Mouse (Mus musculus) stomach, postnatal 0 days (tissue): ENCODE measurements around the gene Ptprt. TPM values are rescaled to one million over a fixed set of nuclear protein-coding genes. Genes with fewer than 3 reads are reported as not detected.

Experiments used
- ATAC-seq: fragments of 200-750 bp; cut with Nextera tagmentation; 2 replicates; pipeline ENCODE4 v1.8.0; 2017; ENCODE audit not compliant: low FRiP score, low TSS enrichment
- DNase-seq: peaks from one replicate; pipeline ENCODE4 v3.0.0-alpha.2; 2016; ENCODE audit warnings: low spot score
- H3K27ac ChIP-seq: fragments of 300-500 bp; sonication (generic); replicated peaks from 2 replicates; pipeline ENCODE4 v1.5.1; 2014; ENCODE audit warnings: mild to moderate bottlenecking, control low read depth
- H3K27me3 ChIP-seq: fragments of 300-500 bp; sonication (generic); 2 replicates; pipeline ENCODE4 v1.6.1; 2014; ENCODE audit warnings: low read length; ENCODE audit not compliant: control insufficient read depth, insufficient read depth
- H3K36me3 ChIP-seq: fragments of 300-500 bp; sonication (generic); 2 replicates; pipeline ENCODE4 v1.6.1; 2014; ENCODE audit warnings: low read length, mixed read lengths; ENCODE audit not compliant: control insufficient read depth, insufficient read depth
- H3K4me1 ChIP-seq: fragments of 300-500 bp; sonication (generic); replicated peaks from 2 replicates; pipeline ENCODE4 v1.6.1; 2014; ENCODE audit warnings: antibody characterized with exemption; ENCODE audit not compliant: control insufficient read depth, insufficient read depth
- H3K4me2 ChIP-seq: fragments of 300-500 bp; sonication (generic); replicated peaks from 2 replicates; pipeline ENCODE4 v1.6.1; 2014; ENCODE audit warnings: low read depth, mild to moderate bottlenecking, control low read depth, moderate library complexity
- H3K4me3 ChIP-seq: fragments of 300-500 bp; sonication (generic); 2 replicates; pipeline ENCODE4 v1.5.1; 2014; ENCODE audit warnings: low read depth, low read length, control low read depth
- H3K9ac ChIP-seq: fragments of 300-500 bp; sonication (generic); 2 replicates; pipeline ENCODE4 v1.6.1; 2014; ENCODE audit warnings: mild to moderate bottlenecking, low read length, control low read depth, mixed read lengths
- H3K9me3 ChIP-seq: fragments of 300-500 bp; sonication (generic); 2 replicates; pipeline ENCODE4 v1.6.1; 2016; ENCODE audit warnings: low read length; ENCODE audit not compliant: control insufficient read depth
- CTCF ChIP-seq: IDR thresholded peaks from 2 replicates; pipeline ENCODE4 v1.5.1; 2016; ENCODE audit warnings: antibody characterized with exemption, low read depth, mild to moderate bottlenecking, moderate library complexity
- EP300 ChIP-seq: optimal IDR thresholded peaks from 2 replicates; pipeline ENCODE3; 2016; ENCODE audit warnings: antibody characterized with exemption
- WGBS: fragments of 180-500 bp; shearing (Covaris S2); extraction: QIAGEN DNeasy Blood & Tissue Kit; methylation state at CpG from one replicate; pipeline ENCODE4 v1.1.7; 2014; 5-methylcytosine and 5-hydroxymethylcytosine counted together
- polyA plus RNA-seq: library from polyadenylated mRNA; unstranded; fragments of >200 nt; fragmentation: Nextera tagmentation; extraction: Ambion mirVana; gene quantifications from 2 replicates; pipeline ENCODE4 v1.2.1, GENCODE M21; 2015

The Ptprt gene
- polyA plus RNA-seq, 1 experiment from 2014 or later, result 0.89 TPM

DNA sequence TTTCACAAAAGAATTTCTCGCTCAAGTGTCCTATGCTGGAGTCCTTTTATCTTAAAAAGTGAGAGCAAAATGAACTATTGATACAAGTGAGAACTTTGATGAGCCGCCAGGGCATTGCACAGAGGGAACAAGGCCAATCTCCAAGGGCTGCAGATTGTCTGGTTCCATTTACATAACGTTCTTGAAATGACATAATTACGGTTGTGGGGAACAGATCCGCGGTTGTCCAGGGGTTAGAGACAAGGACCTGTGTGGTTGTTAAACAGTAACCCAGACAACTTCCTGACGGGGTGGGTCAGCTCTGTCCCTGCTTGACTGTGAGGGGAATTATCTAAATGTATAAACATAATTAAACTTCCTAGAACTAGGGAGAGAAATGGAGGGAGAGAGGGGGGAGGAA lies 129.3 kb downstream of the Ptprt start:
- Histone ChIP-seq H3K36me3 (no peaks in the 10 kb centered on the region), H3K27me3 (no peaks in the 10 kb centered on the region), H3K9me3 (no peaks in the 10 kb centered on the region), H3K4me1 (no peaks in the 10 kb centered on the region), H3K27ac (no peak overlapping the region), H3K4me2 (no peak overlapping the region), H3K4me3 (no peak overlapping the region), H3K9ac (no peak overlapping the region)
- TF ChIP-seq EP300 (no peak), CTCF (no peak)
- DNase-seq, result no peak
- WGBS, result 27% methylated on average over 7 of the region's 7 CpGs
- ATAC-seq, result no peak

DNA sequence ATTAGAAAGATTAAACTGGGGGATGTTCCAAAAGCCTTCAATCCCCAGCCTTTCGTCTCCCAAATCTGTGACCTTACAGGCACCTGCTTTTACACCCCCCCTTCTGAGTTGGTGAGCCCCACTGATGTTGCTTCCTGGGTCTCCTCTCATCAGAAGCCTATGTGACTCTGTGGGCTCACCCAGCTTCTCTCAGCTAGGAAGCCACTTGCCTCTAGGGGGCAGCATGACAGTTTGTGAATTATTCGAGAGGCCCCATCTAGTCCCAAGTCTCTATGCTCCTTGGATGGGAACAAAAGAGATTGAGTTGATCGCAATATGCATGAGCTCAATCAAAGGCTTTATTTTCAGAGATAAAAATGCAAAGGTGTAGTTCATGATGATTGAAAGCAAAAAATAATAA lies 132.0 kb downstream of the Ptprt start:
- no peak for ATAC-seq
- no peak for DNase-seq
- 93% methylated on average over 3 of the region's 3 CpGs for WGBS

GRCm38 (mm10) chr2:162515993-162516392 lies 145.0 kb downstream of the Ptprt start:
- DNase-seq, result no peak
- TF ChIP-seq CTCF (no peak), EP300 (no peak)
- WGBS, result 68% methylated on average over 8 of the region's 8 CpGs
- Histone ChIP-seq H3K27ac (no peak overlapping the region), H3K4me2 (no peak overlapping the region), H3K4me3 (no peak overlapping the region), H3K9me3 (no peaks in the 10 kb centered on the region), H3K27me3 (no peaks in the 10 kb centered on the region), H3K9ac (no peak overlapping the region), H3K36me3 (no peaks in the 10 kb centered on the region), H3K4me1 (no peaks in the 10 kb centered on the region)
- ATAC-seq, result no peak

More for the DNA sequence above, 132.0 kb downstream of the Ptprt start:
- no peak overlapping the region for H3K9ac ChIP-seq
- H3K27me3 ChIP-seq, result no peaks in the 10 kb centered on the region
- peak; percentile 37 for TF ChIP-seq CTCF
- TF ChIP-seq EP300, result no peak
- H3K4me1 ChIP-seq, result no peaks in the 10 kb centered on the region
- no peak overlapping the region for H3K4me2 ChIP-seq
- H3K9me3 ChIP-seq, result no peaks in the 10 kb centered on the region
- H3K4me3 ChIP-seq, result no peak overlapping the region
- H3K27ac ChIP-seq, result no peak overlapping the region
- no peaks in the 10 kb centered on the region for H3K36me3 ChIP-seq

DNA sequence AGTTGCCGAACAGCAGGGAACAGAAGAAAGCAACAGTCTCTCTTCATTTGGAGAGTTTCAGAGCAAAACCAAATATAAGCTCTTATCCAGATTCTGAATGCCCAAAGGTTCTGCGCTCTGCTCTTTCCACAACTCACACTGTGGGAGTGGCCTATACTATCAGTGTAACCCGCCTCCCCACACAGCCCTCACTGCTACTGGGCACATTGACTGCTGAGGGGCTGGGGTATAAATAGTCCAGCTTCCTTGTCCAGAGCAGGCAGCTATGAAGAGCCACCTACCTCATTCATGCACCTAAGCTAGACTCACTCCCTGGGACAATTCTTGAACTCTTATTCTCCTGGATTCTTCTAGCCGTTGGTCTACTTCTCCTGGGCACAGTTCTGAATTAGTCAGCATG lies 147.9 kb downstream of the Ptprt start:
- 82% methylated on average over 4 of the region's 4 CpGs for WGBS
- no peaks in the 10 kb centered on the region for H3K4me1 ChIP-seq
- no peak overlapping the region for H3K4me3 ChIP-seq
- no peaks in the 10 kb centered on the region for H3K27me3 ChIP-seq
- no peak overlapping the region for H3K9ac ChIP-seq
- no peak for TF ChIP-seq CTCF
- no peak for TF ChIP-seq EP300
- DNase-seq (no peak), ATAC-seq (no peak)
- H3K36me3 ChIP-seq, result no peaks in the 10 kb centered on the region
- no peak overlapping the region for H3K4me2 ChIP-seq
- no peaks in the 10 kb centered on the region for H3K9me3 ChIP-seq
- no peak overlapping the region for H3K27ac ChIP-seq

- no peak overlapping the region for H3K27ac ChIP-seq
- DNase-seq, result no peak
- H3K4me2 ChIP-seq, result no peak overlapping the region
- no peak overlapping the region for H3K9ac ChIP-seq
- no peaks in the 10 kb centered on the region for H3K9me3 ChIP-seq
- H3K4me1 ChIP-seq, result no peaks in the 10 kb centered on the region
- WGBS, result 81% methylated on average over 1 of the region's 1 CpGs
- ATAC-seq, result no peak
- H3K36me3 ChIP-seq, result no peaks in the 10 kb centered on the region
- TF ChIP-seq CTCF, result peak; percentile 34; the same call in 1 of the 2 replicates
- TF ChIP-seq EP300, result no peak
- H3K4me3 ChIP-seq, result no peak overlapping the region
- H3K27me3 ChIP-seq, result no peaks in the 10 kb centered on the region
Measured at GRCm38 (mm10) chr2:162512094-162512493, 148.9 kb downstream of the Ptprt start.

GRCm38 (mm10) chr2:162509016-162509415 lies 151.9 kb downstream of the Ptprt start:
- TF ChIP-seq EP300, result no peak
- no peak for TF ChIP-seq CTCF
- Histone ChIP-seq H3K27me3 (no peaks in the 10 kb centered on the region), H3K4me2 (no peak overlapping the region), H3K9me3 (no peaks in the 10 kb centered on the region), H3K27ac (no peak overlapping the region), H3K4me1 (no peaks in the 10 kb centered on the region), H3K36me3 (no peaks in the 10 kb centered on the region), H3K9ac (no peak overlapping the region), H3K4me3 (no peak overlapping the region)
- 78% methylated on average over 5 of the region's 5 CpGs for WGBS
- ATAC-seq, result no peak
- peak; percentile 2 for DNase-seq
